Mouse (Mus musculus) myocyte (in vitro differentiated cells): Measurements from ENCODE around the gene Ndufc1. TPM values are rescaled to one million over a fixed set of nuclear protein-coding genes. Genes with fewer than 3 reads are reported as not detected.
"Not testable (repeated sequence)": the region's sequence is repeated elsewhere in the genome, so short reads cannot be mapped to it uniquely, and the experiment has no call there.

Experiments
- H3K27me3 ChIP-seq: one replicate; pipeline ENCODE4 v1.6.1; 2011; ENCODE audit not compliant: control insufficient read depth, insufficient read depth, insufficient read length
- H3K36me3 ChIP-seq: one replicate; pipeline ENCODE4 v1.6.1; 2011; ENCODE audit not compliant: control insufficient read depth, insufficient read depth
- H3K4me2 ChIP-seq: one replicate; pipeline ENCODE4 v1.6.1; 2011; ENCODE audit warnings: low read depth, control low read depth
- H3K4me3 ChIP-seq: one replicate; pipeline ENCODE4 v1.5.1; 2011; ENCODE audit warnings: mild to moderate bottlenecking, control low read depth, moderate library complexity
- H3K79me2 ChIP-seq: one replicate; pipeline ENCODE4 v1.6.1; 2011; ENCODE audit not compliant: control insufficient read depth, insufficient read depth
- H3ac ChIP-seq: one replicate; pipeline ENCODE4 v1.6.1; 2011; ENCODE audit not compliant: control insufficient read depth, insufficient read length
- CEBPB ChIP-seq: IDR thresholded peaks from 2 replicates; pipeline ENCODE4 v1.6.1; 2011; ENCODE audit warnings: mild to moderate bottlenecking, moderate library complexity; ENCODE audit not compliant: poor library complexity, insufficient read depth, severe bottlenecking
- E2F4 ChIP-seq: IDR thresholded peaks from one replicate; pipeline ENCODE4 v1.6.1; 2011; ENCODE audit warnings: mild to moderate bottlenecking, control low read depth, moderate library complexity; ENCODE audit not compliant: insufficient read depth
- MAX ChIP-seq: IDR thresholded peaks from one replicate; pipeline ENCODE4 v1.6.1; 2011; ENCODE audit warnings: low read depth, mild to moderate bottlenecking, control low read depth
- MYOD1 ChIP-seq, 3 experiments: IDR thresholded peaks; one replicate each; pipeline ENCODE4 v1.6.1; 2011; ENCODE audit warnings: control low read depth in 2 of 3, low read depth in 2 of 3, mild to moderate bottlenecking in 2 of 3, moderate library complexity in 1 of 3; ENCODE audit not compliant: insufficient read length in 2 of 3, control insufficient read depth in 1 of 3
- MYOG ChIP-seq, 3 experiments: IDR thresholded peaks; one replicate each; pipeline ENCODE4 v1.6.1; 2011; ENCODE audit warnings: control low read depth in 2 of 3, low read depth in 2 of 3, mild to moderate bottlenecking in 2 of 3; ENCODE audit not compliant: insufficient read length in 2 of 3, control insufficient read depth in 1 of 3, insufficient read depth in 1 of 3
- POLR2A ChIP-seq: IDR thresholded peaks from one replicate; pipeline ENCODE4 v1.6.1; 2011; ENCODE audit warnings: low read depth, mild to moderate bottlenecking, control low read depth, moderate library complexity; ENCODE audit not compliant: insufficient read length
- POLR2AphosphoS2 ChIP-seq: IDR thresholded peaks from one replicate; pipeline ENCODE4 v1.6.1; 2011; ENCODE audit warnings: low read depth, control low read depth; ENCODE audit not compliant: insufficient read length
- REST ChIP-seq: IDR thresholded peaks from one replicate; pipeline ENCODE4 v1.6.1; 2011; ENCODE audit warnings: mild to moderate bottlenecking, control low read depth, moderate library complexity; ENCODE audit not compliant: insufficient read depth, insufficient read length
- SRF ChIP-seq: IDR thresholded peaks from one replicate; pipeline ENCODE4 v1.6.1; 2011; ENCODE audit warnings: low read depth; ENCODE audit not compliant: control insufficient read depth, insufficient read length
- TCF12 ChIP-seq: IDR thresholded peaks from one replicate; pipeline ENCODE4 v1.6.1; 2011; ENCODE audit warnings: mild to moderate bottlenecking, control low read depth; ENCODE audit not compliant: poor library complexity, insufficient read depth, severe bottlenecking
- TCF3 ChIP-seq: IDR thresholded peaks from one replicate; pipeline ENCODE4 v1.6.1; 2011; ENCODE audit warnings: low read depth, control low read depth; ENCODE audit not compliant: insufficient read length
- USF1 ChIP-seq: IDR thresholded peaks from one replicate; pipeline ENCODE4 v1.6.1; 2011; ENCODE audit warnings: low read depth, mild to moderate bottlenecking, control low read depth, moderate library complexity
- polyA plus RNA-seq: library from polyadenylated mRNA; unstranded; fragments of >200 nt; fragmentation: generic; extraction: Trizol; gene quantifications from one replicate; pipeline ENCODE4 v1.2.1, GENCODE M21; 2012; ENCODE audit warnings: missing spikeins

The Ndufc1 gene
- polyA plus RNA-seq, 1 experiment = 584 TPM

DNA sequence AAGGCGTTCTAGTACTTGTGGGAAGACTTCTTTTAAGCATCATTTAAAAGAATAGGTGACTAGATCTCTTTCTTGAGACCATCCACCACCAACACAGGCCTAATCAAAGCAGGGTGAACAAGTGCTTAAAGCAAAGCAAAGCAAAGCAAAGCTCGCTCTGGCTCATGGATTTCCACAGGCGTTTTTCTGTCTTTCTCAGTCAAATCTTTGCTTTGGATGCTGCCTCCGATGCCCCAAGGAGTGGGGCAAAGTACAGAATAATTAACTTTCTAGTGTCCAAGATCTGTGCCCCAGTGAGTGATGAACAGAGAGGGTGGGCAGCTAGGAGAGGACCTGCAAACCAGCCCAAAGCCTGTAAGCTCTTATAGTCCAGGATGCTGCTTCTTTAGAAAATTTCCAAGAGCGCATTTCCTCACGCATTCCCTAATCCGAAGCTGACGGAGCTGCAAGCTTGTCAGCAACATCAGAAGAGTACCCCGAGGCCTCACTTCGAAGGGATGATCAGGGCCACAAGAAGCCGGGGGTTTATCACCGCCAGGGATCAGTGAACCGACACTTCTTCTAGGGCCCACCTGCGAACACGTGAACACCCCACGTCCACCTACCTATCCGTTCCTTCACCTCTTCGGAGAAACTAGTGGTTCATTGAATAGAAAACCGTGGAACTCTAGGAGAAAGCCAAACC lies 13.2 kb downstream of the Ndufc1 start:
- no peaks in the 10 kb centered on the region for H3K79me2 ChIP-seq
- no peak for TF ChIP-seq MYOD1 (IDR thresholded peaks at IDR 0.05; ENCODE audit: control insufficient read depth in 1 of 3, insufficient read length in 2 of 3, low read depth in 2 of 3)
- no peak for TF ChIP-seq USF1
- TF ChIP-seq CEBPB = no peak
- no peak for TF ChIP-seq MYOG (IDR thresholded peaks at IDR 0.05; ENCODE audit: control insufficient read depth in 1 of 3, insufficient read depth in 1 of 3, insufficient read length in 2 of 3, low read depth in 2 of 3)
- no peak for TF ChIP-seq TCF12
- TF ChIP-seq MAX = no peak
- TF ChIP-seq TCF3 = no peak
- TF ChIP-seq POLR2A = no peak
- no peak for TF ChIP-seq POLR2AphosphoS2
- TF ChIP-seq E2F4 = no peak
- TF ChIP-seq REST = no peak
- no peak for TF ChIP-seq SRF
- H3K4me3 ChIP-seq = no peak overlapping the region
- no peak overlapping the region for H3K4me2 ChIP-seq
- H3K27me3 ChIP-seq = no peaks in the 10 kb centered on the region
- no peak overlapping the region for H3ac ChIP-seq
- H3K36me3 ChIP-seq = no peaks in the 10 kb centered on the region

DNA sequence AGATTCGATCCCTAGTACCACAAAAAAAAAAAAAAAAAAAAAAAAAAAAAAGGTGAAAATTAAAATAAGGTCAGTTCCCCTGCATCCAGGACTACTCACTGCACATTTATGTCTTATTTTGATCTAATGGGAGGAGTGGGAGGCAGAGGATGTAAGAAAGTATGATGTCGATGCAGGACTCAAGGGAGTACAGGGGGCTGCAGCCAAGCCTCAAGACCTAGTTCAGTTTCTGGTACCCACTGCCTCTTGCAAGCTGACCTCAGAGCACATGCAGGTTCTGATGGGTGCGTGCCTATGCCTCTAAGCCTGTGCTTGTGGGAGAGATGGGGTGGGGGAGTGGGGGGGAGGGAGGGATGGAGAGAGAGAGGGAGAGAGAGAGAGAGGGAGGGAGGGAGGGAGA lies 13.9 kb downstream of the Ndufc1 start:
- Histone ChIP-seq H3K4me2 (no peak overlapping the region), H3K36me3 (no peaks in the 10 kb centered on the region), H3ac (no peak overlapping the region), H3K27me3 (no peaks in the 10 kb centered on the region), H3K4me3 (no peak overlapping the region), H3K79me2 (no peaks in the 10 kb centered on the region)
- no peak for TF ChIP-seq MAX
- TF ChIP-seq MYOG (IDR thresholded peaks at IDR 0.05; ENCODE audit: control insufficient read depth in 1 of 3, insufficient read depth in 1 of 3, insufficient read length in 2 of 3, low read depth in 2 of 3) = no peak
- no peak for TF ChIP-seq SRF
- no peak for TF ChIP-seq MYOD1 (IDR thresholded peaks at IDR 0.05; ENCODE audit: control insufficient read depth in 1 of 3, insufficient read length in 2 of 3, low read depth in 2 of 3)
- no peak for TF ChIP-seq E2F4
- TF ChIP-seq USF1 = no peak
- no peak for TF ChIP-seq POLR2A
- no peak for TF ChIP-seq POLR2AphosphoS2
- no peak for TF ChIP-seq CEBPB
- TF ChIP-seq REST = no peak
- no peak for TF ChIP-seq TCF3

DNA sequence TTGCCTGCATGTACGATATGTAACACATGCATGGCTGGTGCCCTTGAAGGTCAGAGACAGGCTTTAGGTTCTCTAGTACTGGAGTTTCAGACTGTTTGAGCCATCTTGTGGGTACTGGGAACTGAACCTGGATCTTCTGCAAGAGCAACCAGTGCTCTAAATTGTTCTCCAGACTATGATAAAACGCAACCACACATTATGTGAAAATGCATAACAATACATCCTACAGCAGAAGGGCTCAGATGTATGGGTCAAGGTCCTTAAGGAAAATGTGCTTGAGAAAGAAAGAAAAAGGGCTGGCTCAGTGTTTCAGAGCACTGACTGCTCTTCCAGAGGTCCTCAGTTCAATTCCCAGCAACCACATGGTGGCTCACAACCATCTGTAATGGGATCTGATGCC lies 15.1 kb downstream of the Ndufc1 start:
- no peaks in the 10 kb centered on the region for H3K27me3 ChIP-seq
- no peaks in the 10 kb centered on the region for H3K79me2 ChIP-seq
- TF ChIP-seq SRF = no peak
- no peak for TF ChIP-seq TCF3
- TF ChIP-seq MAX = no peak
- TF ChIP-seq POLR2AphosphoS2 = no peak
- no peak for TF ChIP-seq POLR2A
- no peak for TF ChIP-seq E2F4
- TF ChIP-seq MYOD1 (IDR thresholded peaks at IDR 0.05; ENCODE audit: control insufficient read depth in 1 of 3, insufficient read length in 2 of 3, low read depth in 2 of 3) = no peak
- TF ChIP-seq REST = no peak
- TF ChIP-seq USF1 = no peak
- TF ChIP-seq MYOG (IDR thresholded peaks at IDR 0.05; ENCODE audit: control insufficient read depth in 1 of 3, insufficient read depth in 1 of 3, insufficient read length in 2 of 3, low read depth in 2 of 3) = no peak
- TF ChIP-seq CEBPB = no peak
- TF ChIP-seq TCF12 = no peak
- H3K36me3 ChIP-seq = no peaks in the 10 kb centered on the region
- H3K4me2 ChIP-seq = no peak overlapping the region
- H3K4me3 ChIP-seq = no peak overlapping the region
- no peak overlapping the region for H3ac ChIP-seq

DNA sequence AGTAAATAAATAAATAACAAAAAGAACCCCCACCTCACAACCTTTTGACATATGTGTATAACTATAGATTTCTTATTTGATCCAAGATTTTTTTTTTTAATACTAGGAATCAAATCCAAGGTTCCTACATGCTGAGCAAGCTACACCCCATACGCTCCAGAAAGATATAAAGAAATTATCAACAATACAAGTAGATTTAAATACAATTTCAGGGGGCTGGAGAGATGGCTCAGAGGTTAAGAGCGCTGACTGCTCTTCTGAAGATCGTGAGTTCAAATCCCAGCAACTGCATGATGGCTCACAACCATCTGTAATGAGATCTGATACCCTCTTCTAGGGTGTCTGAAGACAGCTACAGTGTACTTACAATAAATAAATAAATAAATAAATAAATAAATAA lies 15.8 kb downstream of the Ndufc1 start:
- not testable (repeated sequence) for H3ac ChIP-seq, H3K27me3 ChIP-seq, H3K4me3 ChIP-seq, H3K79me2 ChIP-seq, H3K36me3 ChIP-seq, H3K4me2 ChIP-seq

DNA sequence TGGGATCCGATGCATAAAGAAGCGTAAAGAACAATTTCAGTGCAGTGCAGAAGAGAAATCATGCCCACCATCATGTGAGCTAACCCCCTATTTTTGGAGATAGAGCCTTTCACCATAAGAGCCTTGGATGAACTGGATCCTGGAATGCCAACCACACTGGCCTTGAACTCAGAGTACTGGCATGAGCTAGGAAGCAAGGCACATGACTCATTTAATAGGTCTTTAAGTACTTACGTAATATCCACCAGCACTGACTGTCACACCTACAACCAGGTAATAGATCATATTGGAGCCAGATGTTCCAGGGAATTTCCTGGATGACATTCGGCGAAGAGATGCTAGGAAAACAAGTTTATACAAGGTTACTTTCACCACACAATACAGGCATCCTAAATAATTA lies 17.2 kb downstream of the Ndufc1 start:
- no peaks in the 10 kb centered on the region for H3K27me3 ChIP-seq
- TF ChIP-seq USF1 (no peak), MYOG (IDR thresholded peaks at IDR 0.05; ENCODE audit: control insufficient read depth in 1 of 3, insufficient read depth in 1 of 3, insufficient read length in 2 of 3, low read depth in 2 of 3) (no peak), TCF12 (no peak), E2F4 (no peak), MYOD1 (IDR thresholded peaks at IDR 0.05; ENCODE audit: control insufficient read depth in 1 of 3, insufficient read length in 2 of 3, low read depth in 2 of 3) (no peak), POLR2AphosphoS2 (no peak), REST (no peak), POLR2A (no peak), MAX (no peak), CEBPB (no peak), TCF3 (no peak), SRF (no peak)
- no peak overlapping the region for H3ac ChIP-seq
- no peaks in the 10 kb centered on the region for H3K79me2 ChIP-seq
- H3K36me3 ChIP-seq = no peaks in the 10 kb centered on the region
- H3K4me3 ChIP-seq = no peak overlapping the region
- H3K4me2 ChIP-seq = no peak overlapping the region
